Mouse (Mus musculus): ENCODE data around the gene Art3. TPM values are rescaled to one million over a fixed set of nuclear protein-coding genes. Genes with fewer than 3 reads are reported as not detected.

Art3 gene
- total RNA-seq, 2 experiments from 2014 or later = 4.1 to 5.6 TPM

GRCm38 (mm10) chr5:92375368-92375767 lies 43.7 kb downstream of the Art3 start:
- DNase-seq = no peak
- intact Hi-C loops (cut with DNase I) = no loop called here

GRCm38 (mm10) chr5:92376795-92377405 lies 45.3 kb downstream of the Art3 start:
- intact Hi-C loops (cut with DNase I) = no loop called here
- no peak for DNase-seq

GRCm38 (mm10) chr5:92381550-92382348 lies 50.1 kb downstream of the Art3 start:
- intact Hi-C loops (cut with DNase I) = loop anchor here (2.0 kb wide), 1 partner anchor 71 kb away; the partner anchor contains the start of gene Sdad1
- DNase-seq = peak; percentile 80

- intact Hi-C loops (cut with DNase I) = loop anchor here (2.0 kb wide), 1 partner anchor 72 kb away; the partner anchor contains the start of gene Sdad1
- DNase-seq = no peak
These were observed 50.7 kb downstream of the Art3 start for GRCm38 (mm10) chr5:92382349-92382679.

- intact Hi-C loops (cut with DNase I) = loop anchor here (2.0 kb wide), 1 partner anchor 73 kb away; the partner anchor contains the start of gene Sdad1
- DNase-seq = no peak
These were observed 52.1 kb downstream of the Art3 start for GRCm38 (mm10) chr5:92383747-92384146.

- intact Hi-C loops (cut with DNase I) = no loop called here
- DNase-seq = peak; percentile 26
These were observed 53.2 kb downstream of the Art3 start for GRCm38 (mm10) chr5:92384855-92385254.

GRCm38 (mm10) chr5:92386102-92386501 lies 54.5 kb downstream of the Art3 start:
- DNase-seq = no peak
- intact Hi-C loops (cut with DNase I) = no loop called here

GRCm38 (mm10) chr5:92386643-92387042 lies 55.0 kb downstream of the Art3 start:
- no peak for DNase-seq
- intact Hi-C loops (cut with DNase I) = no loop called here

GRCm38 (mm10) chr5:92387433-92387832 lies 55.8 kb downstream of the Art3 start:
- intact Hi-C loops (cut with DNase I) = no loop called here

GRCm38 (mm10) chr5:92389977-92390376 lies 58.4 kb downstream of the Art3 start:
- intact Hi-C loops (cut with DNase I) = no loop called here
- no peak for DNase-seq

More at GRCm38 (mm10) chr5:92387433-92387832, 55.8 kb downstream of the Art3 start:
- no peak for DNase-seq

GRCm38 (mm10) chr5:92390615-92391014 lies 59.0 kb downstream of the Art3 start:
- intact Hi-C loops (cut with DNase I) = no loop called here
- DNase-seq = no peak

- DNase-seq = no peak
- intact Hi-C loops (cut with DNase I) = no loop called here
These were observed 60.9 kb downstream of the Art3 start for GRCm38 (mm10) chr5:92392542-92392941.

- intact Hi-C loops (cut with DNase I) = no loop called here
These were observed 62.2 kb downstream of the Art3 start for GRCm38 (mm10) chr5:92393863-92394262.

GRCm38 (mm10) chr5:92395764-92396163 lies 64.1 kb downstream of the Art3 start:
- DNase-seq = no peak
- intact Hi-C loops (cut with DNase I) = no loop called here

More at GRCm38 (mm10) chr5:92393863-92394262, 62.2 kb downstream of the Art3 start:
- no peak for DNase-seq

GRCm38 (mm10) chr5:92396476-92396875 lies 64.8 kb downstream of the Art3 start:
- no peak for DNase-seq
- intact Hi-C loops (cut with DNase I) = no loop called here

GRCm38 (mm10) chr5:92398153-92398552 lies 66.5 kb downstream of the Art3 start:
- intact Hi-C loops (cut with DNase I) = no loop called here
- peak; percentile 81 for DNase-seq

GRCm38 (mm10) chr5:92402816-92403215 lies 71.2 kb downstream of the Art3 start:
- intact Hi-C loops (cut with DNase I) = no loop called here
- DNase-seq = no peak

GRCm38 (mm10) chr5:92403562-92404399 lies 72.2 kb downstream of the Art3 start:
- intact Hi-C loops (cut with DNase I) = no loop called here
- no peak for DNase-seq

GRCm38 (mm10) chr5:92404400-92404678 lies 72.7 kb downstream of the Art3 start:
- intact Hi-C loops (cut with DNase I) = no loop called here
- no peak for DNase-seq

GRCm38 (mm10) chr5:92409361-92410155 lies 77.9 kb downstream of the Art3 start:
- DNase-seq = no peak
- intact Hi-C loops (cut with DNase I) = no loop called here

GRCm38 (mm10) chr5:92410486-92410885 lies 78.9 kb downstream of the Art3 start:
- intact Hi-C loops (cut with DNase I) = no loop called here
- no peak for DNase-seq
